Mouse (Mus musculus) myocyte (in vitro differentiated cells): ENCODE measurements around the gene Derl3. TPM values are rescaled to one million over a fixed set of nuclear protein-coding genes. Genes with fewer than 3 reads are reported as not detected.

Experiments used
- H3K27me3 ChIP-seq: one replicate; pipeline ENCODE4 v1.6.1; 2011; ENCODE audit not compliant: control insufficient read depth, insufficient read depth, insufficient read length
- H3K36me3 ChIP-seq: one replicate; pipeline ENCODE4 v1.6.1; 2011; ENCODE audit not compliant: control insufficient read depth, insufficient read depth
- H3K4me2 ChIP-seq: one replicate; pipeline ENCODE4 v1.6.1; 2011; ENCODE audit warnings: low read depth, control low read depth
- H3K4me3 ChIP-seq: one replicate; pipeline ENCODE4 v1.5.1; 2011; ENCODE audit warnings: mild to moderate bottlenecking, control low read depth, moderate library complexity
- H3K79me2 ChIP-seq: one replicate; pipeline ENCODE4 v1.6.1; 2011; ENCODE audit not compliant: control insufficient read depth, insufficient read depth
- H3ac ChIP-seq: one replicate; pipeline ENCODE4 v1.6.1; 2011; ENCODE audit not compliant: control insufficient read depth, insufficient read length
- CEBPB ChIP-seq: IDR thresholded peaks from 2 replicates; pipeline ENCODE4 v1.6.1; 2011; ENCODE audit warnings: mild to moderate bottlenecking, moderate library complexity; ENCODE audit not compliant: poor library complexity, insufficient read depth, severe bottlenecking
- E2F4 ChIP-seq: IDR thresholded peaks from one replicate; pipeline ENCODE4 v1.6.1; 2011; ENCODE audit warnings: mild to moderate bottlenecking, control low read depth, moderate library complexity; ENCODE audit not compliant: insufficient read depth
- MAX ChIP-seq: IDR thresholded peaks from one replicate; pipeline ENCODE4 v1.6.1; 2011; ENCODE audit warnings: low read depth, mild to moderate bottlenecking, control low read depth
- MYOD1 ChIP-seq, 3 experiments: IDR thresholded peaks; one replicate each; pipeline ENCODE4 v1.6.1; 2011; ENCODE audit warnings: control low read depth in 2 of 3, low read depth in 2 of 3, mild to moderate bottlenecking in 2 of 3, moderate library complexity in 1 of 3; ENCODE audit not compliant: insufficient read length in 2 of 3, control insufficient read depth in 1 of 3
- MYOG ChIP-seq, 3 experiments: IDR thresholded peaks; one replicate each; pipeline ENCODE4 v1.6.1; 2011; ENCODE audit warnings: control low read depth in 2 of 3, low read depth in 2 of 3, mild to moderate bottlenecking in 2 of 3; ENCODE audit not compliant: insufficient read length in 2 of 3, control insufficient read depth in 1 of 3, insufficient read depth in 1 of 3
- POLR2A ChIP-seq: IDR thresholded peaks from one replicate; pipeline ENCODE4 v1.6.1; 2011; ENCODE audit warnings: low read depth, mild to moderate bottlenecking, control low read depth, moderate library complexity; ENCODE audit not compliant: insufficient read length
- POLR2AphosphoS2 ChIP-seq: IDR thresholded peaks from one replicate; pipeline ENCODE4 v1.6.1; 2011; ENCODE audit warnings: low read depth, control low read depth; ENCODE audit not compliant: insufficient read length
- REST ChIP-seq: IDR thresholded peaks from one replicate; pipeline ENCODE4 v1.6.1; 2011; ENCODE audit warnings: mild to moderate bottlenecking, control low read depth, moderate library complexity; ENCODE audit not compliant: insufficient read depth, insufficient read length
- SRF ChIP-seq: IDR thresholded peaks from one replicate; pipeline ENCODE4 v1.6.1; 2011; ENCODE audit warnings: low read depth; ENCODE audit not compliant: control insufficient read depth, insufficient read length
- TCF12 ChIP-seq: IDR thresholded peaks from one replicate; pipeline ENCODE4 v1.6.1; 2011; ENCODE audit warnings: mild to moderate bottlenecking, control low read depth; ENCODE audit not compliant: poor library complexity, insufficient read depth, severe bottlenecking
- TCF3 ChIP-seq: IDR thresholded peaks from one replicate; pipeline ENCODE4 v1.6.1; 2011; ENCODE audit warnings: low read depth, control low read depth; ENCODE audit not compliant: insufficient read length
- USF1 ChIP-seq: IDR thresholded peaks from one replicate; pipeline ENCODE4 v1.6.1; 2011; ENCODE audit warnings: low read depth, mild to moderate bottlenecking, control low read depth, moderate library complexity
- polyA plus RNA-seq: library from polyadenylated mRNA; unstranded; fragments of >200 nt; fragmentation: generic; extraction: Trizol; gene quantifications from one replicate; pipeline ENCODE4 v1.2.1, GENCODE M21; 2012; ENCODE audit warnings: missing spikeins

Derl3 gene
- polyA plus RNA-seq, 1 experiment = 0.58 TPM

DNA sequence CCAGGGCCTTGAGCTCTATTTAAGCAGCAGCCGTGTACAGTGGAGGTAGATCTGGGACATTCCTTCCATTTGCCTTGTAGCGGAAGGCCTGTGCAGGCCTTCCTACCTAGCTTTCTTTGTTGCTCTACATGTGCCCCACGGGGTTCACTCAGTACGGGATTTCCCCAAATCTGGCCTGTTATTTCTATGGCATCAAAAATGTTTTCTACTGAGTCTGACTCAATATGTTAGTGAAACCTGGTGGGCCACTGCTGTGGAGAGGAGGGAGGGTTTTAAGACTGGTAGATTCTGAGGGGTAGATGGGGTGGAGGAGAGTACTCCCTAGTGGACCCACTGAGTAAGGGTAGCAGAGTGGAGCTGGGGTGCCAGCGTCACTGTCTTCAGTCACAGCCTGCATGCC lies 2.5 kb downstream of the Derl3 start:
- Histone ChIP-seq H3K79me2 (no peaks in the 10 kb centered on the region), H3ac (no peak overlapping the region), H3K4me3 (no peak overlapping the region), H3K27me3 (no peaks in the 10 kb centered on the region), H3K36me3 (peaks cover 11% of the 10 kb centered on the region), H3K4me2 (no peak overlapping the region)
- no peak for TF ChIP-seq USF1
- no peak for TF ChIP-seq MAX
- TF ChIP-seq POLR2A = no peak
- TF ChIP-seq MYOD1 (IDR thresholded peaks at IDR 0.05; ENCODE audit: control insufficient read depth in 1 of 3, insufficient read length in 2 of 3, low read depth in 2 of 3) = no peak
- TF ChIP-seq TCF12 = no peak
- TF ChIP-seq TCF3 = no peak
- no peak for TF ChIP-seq MYOG (IDR thresholded peaks at IDR 0.05; ENCODE audit: control insufficient read depth in 1 of 3, insufficient read depth in 1 of 3, insufficient read length in 2 of 3, low read depth in 2 of 3)
- TF ChIP-seq E2F4 = no peak
- no peak for TF ChIP-seq SRF
- TF ChIP-seq CEBPB = no peak
- TF ChIP-seq POLR2AphosphoS2 = no peak
- TF ChIP-seq REST = no peak

DNA sequence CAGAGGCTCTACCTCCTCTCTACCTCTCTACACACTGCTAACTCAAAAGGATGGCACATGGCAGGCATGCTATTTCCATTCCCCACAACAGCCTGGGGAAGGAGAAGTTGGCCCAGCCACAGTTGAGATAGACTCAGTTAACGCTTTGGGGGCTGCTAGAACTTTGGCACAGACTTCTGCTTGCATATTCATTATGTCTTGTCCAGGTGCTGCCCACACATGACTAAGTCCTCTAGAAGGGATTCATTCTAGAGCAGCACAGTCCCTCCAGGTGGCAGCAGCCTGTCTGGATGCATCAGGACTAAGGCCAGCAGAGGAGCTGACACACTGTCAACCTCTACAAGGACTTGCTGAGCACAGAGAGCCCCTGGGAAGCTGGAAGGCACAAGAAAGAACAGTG lies 3.0 kb downstream of the Derl3 start:
- Histone ChIP-seq H3K79me2 (no peaks in the 10 kb centered on the region), H3K27me3 (no peaks in the 10 kb centered on the region), H3ac (no peak overlapping the region), H3K36me3 (peaks cover 15% of the 10 kb centered on the region), H3K4me3 (no peak overlapping the region), H3K4me2 (no peak overlapping the region)
- TF ChIP-seq TCF3 (no peak), SRF (no peak), MAX (no peak), CEBPB (no peak), E2F4 (no peak), TCF12 (no peak), POLR2A (no peak), MYOD1 (IDR thresholded peaks at IDR 0.05; ENCODE audit: control insufficient read depth in 1 of 3, insufficient read length in 2 of 3, low read depth in 2 of 3) (no peak), MYOG (IDR thresholded peaks at IDR 0.05; ENCODE audit: control insufficient read depth in 1 of 3, insufficient read depth in 1 of 3, insufficient read length in 2 of 3, low read depth in 2 of 3) (no peak), USF1 (no peak), POLR2AphosphoS2 (no peak), REST (no peak)

DNA sequence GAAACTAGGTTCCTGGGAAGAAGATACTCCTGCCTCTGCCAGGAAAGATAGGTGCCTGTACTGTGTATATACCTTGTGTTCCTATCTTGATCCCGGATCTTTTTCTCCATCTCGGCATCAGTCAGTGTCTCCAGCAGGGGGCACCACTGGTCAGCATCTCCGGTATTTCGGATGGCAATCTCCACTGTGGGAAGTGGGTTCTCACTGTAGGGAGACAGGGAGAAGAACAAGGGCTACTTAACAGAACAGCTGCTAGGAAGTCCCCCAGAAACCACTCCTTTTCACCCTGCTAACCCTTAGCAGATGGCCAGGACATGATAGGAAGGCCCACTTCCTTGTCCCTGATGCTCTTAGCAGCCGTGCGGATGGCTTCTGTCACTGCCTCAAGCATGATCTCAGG lies 4.2 kb downstream of the Derl3 start:
- H3K36me3 ChIP-seq = peaks cover 23% of the 10 kb centered on the region
- peaks cover 9% of the 10 kb centered on the region for H3K79me2 ChIP-seq
- no peaks in the 10 kb centered on the region for H3K27me3 ChIP-seq
- H3K4me2 ChIP-seq = peak overlapping the region; percentile 64
- no peak overlapping the region for H3ac ChIP-seq
- TF ChIP-seq SRF (no peak), TCF12 (peak; percentile 10), MYOD1 (IDR thresholded peaks at IDR 0.05; ENCODE audit: control insufficient read depth in 1 of 3, insufficient read length in 2 of 3, low read depth in 2 of 3) (peak in 2 of 3 experiments; percentile 51 to 66), MYOG (IDR thresholded peaks at IDR 0.05; ENCODE audit: control insufficient read depth in 1 of 3, insufficient read depth in 1 of 3, insufficient read length in 2 of 3, low read depth in 2 of 3) (peak in 2 of 3 experiments; percentile 47 to 67)
- H3K4me3 ChIP-seq = no peak overlapping the region

DNA sequence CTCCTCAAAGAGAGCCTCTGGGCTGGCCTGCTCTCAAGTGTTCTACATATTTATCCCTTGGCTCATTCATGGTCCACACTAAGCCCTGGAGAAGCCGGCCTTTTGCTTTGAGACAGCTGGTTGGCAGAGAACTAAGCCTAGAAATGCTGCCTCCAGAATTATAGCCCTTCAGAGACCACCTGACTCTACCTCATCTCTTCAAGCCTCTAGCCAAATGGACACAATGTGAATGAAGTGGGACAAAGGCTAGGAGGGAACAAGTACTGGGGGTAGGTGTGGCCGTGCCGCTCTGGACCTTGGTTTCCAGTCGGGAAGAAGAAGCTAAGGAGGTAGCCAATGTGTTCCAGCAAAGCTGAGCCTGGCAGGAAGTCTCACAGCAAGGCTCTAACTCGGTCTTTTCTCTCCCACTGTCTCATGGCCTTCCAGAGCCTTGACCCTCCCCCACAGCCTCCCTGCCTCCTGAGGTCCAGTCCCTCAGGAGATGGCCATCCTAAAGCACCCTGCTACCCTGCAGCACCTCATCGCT lies 4.9 kb downstream of the Derl3 start:
- Histone ChIP-seq H3K36me3 (peaks cover 30% of the 10 kb centered on the region), H3K79me2 (peaks cover 10% of the 10 kb centered on the region), H3ac (no peak overlapping the region), H3K27me3 (no peaks in the 10 kb centered on the region), H3K4me2 (peak overlapping the region; percentile 64), H3K4me3 (no peak overlapping the region)
- TF ChIP-seq REST (no peak), USF1 (no peak), MYOG (IDR thresholded peaks at IDR 0.05; ENCODE audit: control insufficient read depth in 1 of 3, insufficient read depth in 1 of 3, insufficient read length in 2 of 3, low read depth in 2 of 3) (peak in 2 of 3 experiments; percentile 19 to 60)

DNA sequence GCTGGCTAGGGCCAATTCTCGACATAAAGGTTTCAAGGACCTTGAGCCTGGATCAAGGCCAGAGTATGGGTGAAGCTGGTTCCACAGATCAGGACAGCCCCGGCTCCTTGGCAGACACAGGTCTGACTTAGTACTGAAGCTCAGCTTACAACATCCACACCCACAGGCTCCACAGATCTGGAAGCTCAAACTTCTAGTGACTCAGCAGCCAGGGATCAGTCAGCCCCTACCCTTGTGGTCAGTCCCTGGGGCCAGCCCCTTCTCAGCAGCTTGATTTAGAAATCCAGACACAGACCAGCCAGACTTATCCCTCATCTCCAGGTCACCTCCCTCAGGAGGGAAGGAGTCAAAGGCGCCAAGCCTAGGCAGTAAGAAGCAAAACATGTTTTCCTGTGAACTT lies 5.6 kb downstream of the Derl3 start:
- peaks cover 10% of the 10 kb centered on the region for H3K79me2 ChIP-seq
- TF ChIP-seq TCF12 (no peak), POLR2A (peak; percentile 24), MYOG (IDR thresholded peaks at IDR 0.05; ENCODE audit: control insufficient read depth in 1 of 3, insufficient read depth in 1 of 3, insufficient read length in 2 of 3, low read depth in 2 of 3) (peak in 1 of 3 experiments; percentile 45), E2F4 (no peak), SRF (peak; percentile 36)
- no peaks in the 10 kb centered on the region for H3K27me3 ChIP-seq
- H3ac ChIP-seq = no peak overlapping the region
- no peak overlapping the region for H3K4me3 ChIP-seq
- H3K36me3 ChIP-seq = peaks cover 36% of the 10 kb centered on the region
- peak overlapping the region; percentile 64 for H3K4me2 ChIP-seq
